Comparison of ENCODE assay signal across 25 mouse cellular contexts in genomic region chr2:93880981-93881380, GRCm38 (mm10). TPM values are rescaled to one million over a fixed set of nuclear protein-coding genes. Genes with fewer than 3 reads are reported as not detected.
DNase-seq lines count a peak whose midpoint lies in the region; ATAC-seq and TF ChIP-seq lines count a peak whose summit lies in the region.
"Had no signal": no experiment of that assay in that cellular context is flagged by ENCODE, and none has a peak within 500 bp of the region (broad histone marks: within the 10 kb centered on the region; RNA-seq: fewer than 3 reads in every experiment).

No protein-coding gene starts in this region.

- no peak for DNase-seq in limb, embryonic 10.5 days (ENCODE audit: low spot score)
- DNase-seq in 3134 (ENCODE audit: extremely low read depth, insufficient read length, low spot score) (peak; percentile 47), MN1 (ENCODE audit: low spot score) (peak; percentile 52)
- DNase-seq: B cell, adult 2 months; cerebellum, adult 11 months; cerebellum, adult 9-10 months; forebrain, postnatal 0 days; gastrocnemius, postnatal 14 days; heart, postnatal 36 days had no signal

- H3K27ac ChIP-seq in limb, embryonic 15.5 days = no peak overlapping the region
- no peak overlapping the region for H3K27ac ChIP-seq in limb, embryonic 10.5 days
- H3K27ac ChIP-seq in olfactory bulb, adult 2 months (ENCODE audit: insufficient read depth, low read depth, low read length) = peak overlapping the region; percentile 10
- H3K27ac ChIP-seq: embryonic facial prominence, embryonic 10.5 days; forebrain, embryonic 13.5 days; hindbrain, embryonic 12.5 days had no signal

- H3K27me3 ChIP-seq in limb, embryonic 15.5 days = no peaks in the 10 kb centered on the region
- no peaks in the 10 kb centered on the region for H3K27me3 ChIP-seq in limb, embryonic 10.5 days (ENCODE audit: low read depth, poor library complexity, severe bottlenecking)
- H3K27me3 ChIP-seq: forebrain, embryonic 13.5 days; hindbrain, embryonic 12.5 days; Patski had no signal

- WGBS in limb, embryonic 15.5 days = 51% methylated on average over 3 of the region's 3 CpGs
- 84% methylated on average over 3 of the region's 3 CpGs for WGBS in limb, embryonic 10.5 days
- WGBS in olfactory bulb, adult 2 months = 84% methylated on average over 3 of the region's 3 CpGs

- no peak overlapping the region for H3K4me3 ChIP-seq in limb, embryonic 15.5 days
- no peak overlapping the region for H3K4me3 ChIP-seq in limb, embryonic 10.5 days
- no peak overlapping the region for H3K4me3 ChIP-seq in olfactory bulb, adult 2 months (ENCODE audit: insufficient read depth, low read depth, low read length)
- H3K4me3 ChIP-seq: embryonic facial prominence, embryonic 10.5 days; forebrain, embryonic 13.5 days; heart, embryonic 12.5 days; hindbrain, embryonic 12.5 days had no signal

- no peaks in the 10 kb centered on the region for H3K36me3 ChIP-seq in limb, embryonic 15.5 days
- no peaks in the 10 kb centered on the region for H3K36me3 ChIP-seq in limb, embryonic 10.5 days
- H3K36me3 ChIP-seq: embryonic facial prominence, embryonic 10.5 days; G1E; heart, embryonic 12.5 days; hindbrain, embryonic 12.5 days had no signal

- peak; percentile 47; the same call in 1 of the 2 replicates for ATAC-seq in limb, embryonic 15.5 days (ENCODE audit: insufficient number of reproducible peaks, low FRiP score, low TSS enrichment, low read depth)
- no peak for ATAC-seq in granulocyte monocyte progenitor cell, adult 5-6 weeks (replicated peaks; ENCODE audit: poor library complexity, severe bottlenecking)
- ATAC-seq: activated CD4-positive, CD25-positive, alpha-beta regulatory T cell, adult 4 months; CD4-positive, CD25-positive, alpha-beta regulatory T cell, adult 4 months; forebrain, embryonic 13.5 days; forebrain, postnatal 0 days; hindbrain, embryonic 16.5 days; Patski had no signal

- TF ChIP-seq CTCF in olfactory bulb, adult 2 months (IDR thresholded peaks at IDR 0.05; ENCODE audit: insufficient read depth, low read depth, low read length) = no peak

- no peak for TF ChIP-seq POLR2A in olfactory bulb, adult 2 months (IDR thresholded peaks at IDR 0.05; ENCODE audit: insufficient read depth, low read depth, low read length)

- H3K4me2 ChIP-seq in limb, embryonic 15.5 days = no peak overlapping the region
- H3K4me2 ChIP-seq: forebrain, embryonic 13.5 days; heart, embryonic 12.5 days; hindbrain, embryonic 12.5 days had no signal

- no peaks in the 10 kb centered on the region for H3K9me3 ChIP-seq in limb, embryonic 15.5 days
- no peaks in the 10 kb centered on the region for H3K9me3 ChIP-seq in limb, embryonic 10.5 days (replicated peaks)
- H3K9me3 ChIP-seq: embryonic facial prominence, embryonic 10.5 days; forebrain, embryonic 13.5 days; G1E; heart, embryonic 12.5 days; hindbrain, embryonic 12.5 days had no signal

- H3K9ac ChIP-seq in limb, embryonic 15.5 days = no peak overlapping the region
- H3K9ac ChIP-seq: forebrain, embryonic 13.5 days; forebrain, postnatal 0 days; heart, embryonic 12.5 days; hindbrain, embryonic 12.5 days had no signal

- no peaks in the 10 kb centered on the region for H3K4me1 ChIP-seq in limb, embryonic 15.5 days
- peaks cover 2% of the 10 kb centered on the region; the same call in 1 of the 2 replicates for H3K4me1 ChIP-seq in limb, embryonic 10.5 days
- peaks cover 19% of the 10 kb centered on the region for H3K4me1 ChIP-seq in olfactory bulb, adult 2 months (ENCODE audit: control insufficient read depth, insufficient read depth, low read length)
- H3K4me1 ChIP-seq: forebrain, embryonic 13.5 days; hindbrain, embryonic 12.5 days had no signal

RNA-seq across cellular contexts. Expression of gene Accsl, which starts 12.0 kb away (rescaled TPM):
- polyA plus RNA-seq in limb, embryonic 15.5 days (2015; fragmentation: Nextera tagmentation; extraction: Ambion mirVana) = not detected in 2 replicates
- not detected in 2 replicates for polyA plus RNA-seq in limb, embryonic 10.5 days (2016; fragmentation: Nextera tagmentation; extraction: Ambion mirVana)
- polyA plus RNA-seq in olfactory bulb, adult 2 months (2012; ENCODE audit: insufficient read depth, insufficient read length, low replicate concordance, missing spikeins) = not detected in 2 replicates
- not detected in 2 replicates for total RNA-seq in granulocyte monocyte progenitor cell, adult 5-6 weeks (2014; fragmentation: Nextera tagmentation)
- not detected in 2 replicates for total RNA-seq in granulocyte monocyte progenitor cell, adult 5-6 weeks (2017)
- total RNA-seq: G1E; gastrocnemius, adult 18-20 months; gastrocnemius, postnatal 14 days; heart, adult 8-10 months; heart, postnatal 36 days had no signal
- polyA plus RNA-seq: activated CD4-positive, CD25-positive, alpha-beta regulatory T cell, adult 4 months; CD4-positive, CD25-positive, alpha-beta regulatory T cell, adult 4 months; G1E; heart, embryonic 12.5 days; heart, embryonic 16.5 days; intestine, embryonic 14.5 days; Patski had no signal

RNA-seq across cellular contexts. Expression of gene Accs, which starts 31.2 kb away (rescaled TPM):
- 6.5 and 7.8 TPM in 2 replicates for polyA plus RNA-seq in limb, embryonic 15.5 days (2015; fragmentation: Nextera tagmentation; extraction: Ambion mirVana)
- 9.3 and 10.2 TPM in 2 replicates for polyA plus RNA-seq in limb, embryonic 10.5 days (2016; fragmentation: Nextera tagmentation; extraction: Ambion mirVana)
- not detected in 2 replicates for polyA plus RNA-seq in olfactory bulb, adult 2 months (2012; ENCODE audit: insufficient read depth, insufficient read length, low replicate concordance, missing spikeins)
- 30.8 and 40.3 TPM in 2 replicates for total RNA-seq in granulocyte monocyte progenitor cell, adult 5-6 weeks (2014; fragmentation: Nextera tagmentation)
- 16.1 and 21.2 TPM in 2 replicates for total RNA-seq in granulocyte monocyte progenitor cell, adult 5-6 weeks (2017)

RNA-seq across cellular contexts. Expression of gene Ext2, which starts 58.6 kb away (rescaled TPM):
- polyA plus RNA-seq in limb, embryonic 15.5 days (2015; fragmentation: Nextera tagmentation; extraction: Ambion mirVana) = 114 and 121 TPM in 2 replicates
- 70.0 and 79.1 TPM in 2 replicates for polyA plus RNA-seq in limb, embryonic 10.5 days (2016; fragmentation: Nextera tagmentation; extraction: Ambion mirVana)
- polyA plus RNA-seq in olfactory bulb, adult 2 months (2012; ENCODE audit: insufficient read depth, insufficient read length, low replicate concordance, missing spikeins) = not detected in 2 replicates
- 35.6 and 40.9 TPM in 2 replicates for total RNA-seq in granulocyte monocyte progenitor cell, adult 5-6 weeks (2014; fragmentation: Nextera tagmentation)
- total RNA-seq in granulocyte monocyte progenitor cell, adult 5-6 weeks (2017) = 26.2 and 38.6 TPM in 2 replicates
